Mouse (Mus musculus) heart, embryonic 13.5 days (tissue): ENCODE results near the gene Tnrc6b. TPM values are rescaled to one million over a fixed set of nuclear protein-coding genes. Genes with fewer than 3 reads are reported as not detected.

Source experiments
- ATAC-seq: fragments of 200-750 bp; cut with Nextera tagmentation; 2 replicates; pipeline ENCODE4 v1.8.0; 2017; ENCODE audit warnings: moderate TSS enrichment; ENCODE audit not compliant: insufficient number of reproducible peaks, low FRiP score, low TSS enrichment; ENCODE audit errors: extremely low read depth
- H3K27ac ChIP-seq: fragments of 300-500 bp; sonication (generic); replicated peaks from 2 replicates; pipeline ENCODE4 v1.5.1; 2015; ENCODE audit warnings: moderate library complexity, mild to moderate bottlenecking, inconsistent platforms
- H3K27me3 ChIP-seq: fragments of 300-500 bp; sonication (generic); replicated peaks from 2 replicates; pipeline ENCODE4 v1.6.1; 2015; ENCODE audit warnings: mild to moderate bottlenecking, inconsistent platforms
- H3K36me3 ChIP-seq: fragments of 300-500 bp; sonication (generic); 2 replicates; pipeline ENCODE4 v1.6.1; 2015; ENCODE audit warnings: mild to moderate bottlenecking, inconsistent platforms
- H3K4me1 ChIP-seq: fragments of 300-500 bp; sonication (generic); 2 replicates; pipeline ENCODE4 v1.6.1; 2015; ENCODE audit warnings: inconsistent platforms
- H3K4me2 ChIP-seq: fragments of 300-500 bp; sonication (generic); 2 replicates; pipeline ENCODE4 v1.6.1; 2015; ENCODE audit warnings: inconsistent platforms, mild to moderate bottlenecking, moderate library complexity
- H3K4me3 ChIP-seq: fragments of 300-500 bp; sonication (generic); 2 replicates; pipeline ENCODE4 v1.5.1; 2015; ENCODE audit warnings: moderate library complexity, mild to moderate bottlenecking, inconsistent platforms
- H3K9ac ChIP-seq: fragments of 300-500 bp; sonication (generic); 2 replicates; pipeline ENCODE4 v1.6.1; 2015; ENCODE audit warnings: inconsistent platforms, mild to moderate bottlenecking, moderate library complexity
- H3K9me3 ChIP-seq: fragments of 300-500 bp; sonication (generic); 2 replicates; pipeline ENCODE4 v1.6.1; 2016; ENCODE audit warnings: inconsistent platforms
- WGBS: fragments of 180-500 bp; shearing (Covaris S2); methylation state at CpG from one replicate; pipeline ENCODE4 v1.1.7; 2015; ENCODE audit warnings: mixed read lengths; 5-methylcytosine and 5-hydroxymethylcytosine counted together
- polyA plus RNA-seq: library from polyadenylated mRNA; unstranded; fragments of >200 nt; fragmentation: Nextera tagmentation; extraction: Ambion mirVana; gene quantifications from 2 replicates; pipeline ENCODE4 v1.2.1, GENCODE M21; 2015

Gene Tnrc6b
- polyA plus RNA-seq, 1 experiment from 2014 or later: 23.8 TPM

DNA sequence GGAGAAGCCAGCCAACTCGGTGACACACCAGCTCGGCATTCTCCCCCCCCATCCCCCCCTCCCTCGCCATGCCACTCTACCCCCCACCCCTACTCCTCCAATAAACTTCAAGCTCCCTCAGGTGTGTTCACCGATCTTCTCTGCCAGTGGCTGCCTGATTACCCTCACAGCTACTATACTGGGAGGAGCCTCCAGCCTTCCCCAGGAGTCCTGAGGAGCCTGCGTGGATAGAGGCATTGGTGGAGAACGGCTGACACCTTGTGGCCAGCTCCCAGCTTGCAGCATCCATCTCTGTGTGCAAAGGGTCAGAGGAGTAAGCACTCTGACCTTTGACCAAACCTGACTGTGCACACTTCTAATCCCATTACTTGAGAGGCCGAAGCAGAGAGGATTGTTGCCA lies 6.8 kb upstream of the Tnrc6b start:
- no peak for ATAC-seq
- H3K9me3 ChIP-seq: no peaks in the 10 kb centered on the region
- H3K27ac ChIP-seq: no peak overlapping the region
- H3K4me2 ChIP-seq: peak overlapping the region; percentile 41
- no peak overlapping the region for H3K9ac ChIP-seq
- peaks cover 28% of the 10 kb centered on the region for H3K4me1 ChIP-seq
- no peaks in the 10 kb centered on the region for H3K36me3 ChIP-seq
- 8% methylated on average over 7 of the region's 7 CpGs for WGBS
- no peak overlapping the region for H3K4me3 ChIP-seq
- H3K27me3 ChIP-seq: peaks cover 6% of the 10 kb centered on the region

GRCm38 (mm10) chr15:80705828-80706549 lies 5.1 kb upstream of the Tnrc6b start:
- peak overlapping the region; percentile 86 for H3K27ac ChIP-seq
- no peak for ATAC-seq
- no peaks in the 10 kb centered on the region for H3K36me3 ChIP-seq
- no peaks in the 10 kb centered on the region for H3K9me3 ChIP-seq
- H3K27me3 ChIP-seq: no peaks in the 10 kb centered on the region; the same call in 1 of the 2 replicates
- H3K4me1 ChIP-seq: peaks cover 36% of the 10 kb centered on the region
- H3K9ac ChIP-seq: peak overlapping the region; percentile 57
- H3K4me3 ChIP-seq: peak overlapping the region; percentile 37
- WGBS: 25% methylated on average over 18 of the region's 18 CpGs
- H3K4me2 ChIP-seq: peak overlapping the region; percentile 71

- Histone ChIP-seq H3K36me3 (no peaks in the 10 kb centered on the region), H3K4me2 (peak overlapping the region; percentile 71), H3K4me3 (peak overlapping the region; percentile 37), H3K27me3 (no peaks in the 10 kb centered on the region; the same call in 1 of the 2 replicates), H3K27ac (peak overlapping the region; percentile 86), H3K9me3 (no peaks in the 10 kb centered on the region), H3K4me1 (peaks cover 36% of the 10 kb centered on the region), H3K9ac (peak overlapping the region; percentile 57)
- WGBS: 28% methylated on average over 11 of the region's 11 CpGs
- no peak for ATAC-seq
These were observed 4.5 kb upstream of the Tnrc6b start for GRCm38 (mm10) chr15:80706596-80706995.

- ATAC-seq: no peak
- Histone ChIP-seq H3K4me2 (peak overlapping the region; percentile 71), H3K27ac (peak overlapping the region; percentile 86), H3K9ac (peak overlapping the region; percentile 57), H3K27me3 (no peaks in the 10 kb centered on the region), H3K4me1 (peaks cover 37% of the 10 kb centered on the region), H3K4me3 (peak overlapping the region; percentile 37; the same call in 1 of the 2 replicates), H3K9me3 (no peaks in the 10 kb centered on the region), H3K36me3 (no peaks in the 10 kb centered on the region)
- 31% methylated on average over 8 of the region's 8 CpGs for WGBS
These were observed 4.0 kb upstream of the Tnrc6b start for GRCm38 (mm10) chr15:80707088-80707487.

DNA sequence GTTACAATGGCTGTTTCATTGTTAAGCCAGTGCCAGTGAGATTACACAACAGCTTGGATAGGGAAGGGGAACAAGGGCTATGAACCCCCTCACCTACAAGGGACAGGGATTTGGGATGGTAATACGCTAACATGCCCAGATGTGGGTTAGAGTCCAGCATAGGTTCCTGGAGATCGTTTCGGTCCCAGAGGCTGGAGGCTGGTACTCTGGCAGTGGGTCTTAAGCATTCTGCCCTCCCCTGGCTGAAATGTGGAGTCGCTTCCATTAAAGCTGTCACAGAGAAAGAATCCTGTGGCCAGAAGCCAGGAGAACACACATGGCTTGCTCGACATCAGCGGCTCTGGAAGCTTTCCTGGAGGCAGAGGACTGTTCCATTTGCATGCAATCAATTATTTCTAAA lies 1.5 kb upstream of the Tnrc6b start:
- Histone ChIP-seq H3K9me3 (no peaks in the 10 kb centered on the region), H3K27ac (peak overlapping the region; percentile 88), H3K4me1 (peaks cover 44% of the 10 kb centered on the region), H3K36me3 (no peaks in the 10 kb centered on the region), H3K9ac (peak overlapping the region; percentile 3; the same call in 1 of the 2 replicates), H3K4me2 (peak overlapping the region; percentile 63), H3K4me3 (no peak overlapping the region), H3K27me3 (no peaks in the 10 kb centered on the region)
- no peak for ATAC-seq
- 31% methylated on average over 6 of the region's 6 CpGs for WGBS

- peak overlapping the region; percentile 88 for H3K27ac ChIP-seq
- H3K9me3 ChIP-seq: no peaks in the 10 kb centered on the region
These were observed 881 bp upstream of the Tnrc6b start for GRCm38 (mm10) chr15:80710257-80710607.

GRCm38 (mm10) chr15:80711401-80712151 lies 463 bp downstream of the Tnrc6b start:
- no peaks in the 10 kb centered on the region for H3K27me3 ChIP-seq
- H3K27ac ChIP-seq: peak overlapping the region; percentile 91
- ATAC-seq: peak; percentile 53
- H3K4me1 ChIP-seq: peaks cover 33% of the 10 kb centered on the region
- peak overlapping the region; percentile 82 for H3K4me2 ChIP-seq
- WGBS: 1% methylated on average over 105 of the region's 106 CpGs
- no peaks in the 10 kb centered on the region for H3K36me3 ChIP-seq
- no peaks in the 10 kb centered on the region for H3K9me3 ChIP-seq
- H3K9ac ChIP-seq: peak overlapping the region; percentile 94
- H3K4me3 ChIP-seq: peak overlapping the region; percentile 92

More at GRCm38 (mm10) chr15:80710257-80710607, 881 bp upstream of the Tnrc6b start:
- no peak overlapping the region for H3K9ac ChIP-seq
- no peaks in the 10 kb centered on the region for H3K36me3 ChIP-seq
- H3K4me3 ChIP-seq: peak overlapping the region; percentile 92
- peaks cover 44% of the 10 kb centered on the region for H3K4me1 ChIP-seq
- no peak for ATAC-seq
- 11% methylated on average over 5 of the region's 5 CpGs for WGBS
- H3K27me3 ChIP-seq: no peaks in the 10 kb centered on the region
- H3K4me2 ChIP-seq: peak overlapping the region; percentile 63

DNA sequence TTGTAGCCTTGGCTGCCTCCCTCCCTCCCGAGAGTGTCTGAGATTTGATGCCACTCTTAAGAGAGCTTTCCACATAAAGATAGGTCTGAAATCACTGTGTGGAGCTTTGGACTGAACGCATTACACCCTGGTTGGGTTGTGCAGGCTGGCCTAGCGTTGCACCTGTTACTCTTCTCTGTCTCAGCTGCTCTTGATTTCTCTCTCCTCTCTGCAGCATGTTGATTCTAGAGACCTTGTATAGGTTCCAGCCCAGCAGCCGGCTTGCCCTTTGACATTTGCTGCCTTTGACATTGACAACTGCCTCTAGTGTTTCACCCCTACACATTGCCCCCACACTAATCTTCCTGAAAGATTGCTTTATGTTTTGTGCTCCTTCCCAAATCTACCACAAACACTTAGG lies 3.2 kb downstream of the Tnrc6b start:
- H3K4me1 ChIP-seq: peaks cover 16% of the 10 kb centered on the region
- ATAC-seq: no peak
- H3K27me3 ChIP-seq: no peaks in the 10 kb centered on the region
- no peaks in the 10 kb centered on the region for H3K9me3 ChIP-seq
- WGBS: 71% methylated on average over 4 of the region's 4 CpGs
- H3K9ac ChIP-seq: no peak overlapping the region
- no peaks in the 10 kb centered on the region for H3K36me3 ChIP-seq
- H3K27ac ChIP-seq: no peak overlapping the region
- no peak overlapping the region for H3K4me2 ChIP-seq
- no peak overlapping the region for H3K4me3 ChIP-seq

- H3K36me3 ChIP-seq: no peaks in the 10 kb centered on the region
- no peak overlapping the region for H3K4me3 ChIP-seq
- no peak overlapping the region for H3K4me2 ChIP-seq
- H3K27me3 ChIP-seq: no peaks in the 10 kb centered on the region
- no peak overlapping the region for H3K9ac ChIP-seq
- WGBS: 81% methylated on average over 8 of the region's 8 CpGs
- peaks cover 24% of the 10 kb centered on the region for H3K4me1 ChIP-seq
- no peak for ATAC-seq
- H3K27ac ChIP-seq: no peak overlapping the region
- H3K9me3 ChIP-seq: no peaks in the 10 kb centered on the region
These were observed 5.6 kb downstream of the Tnrc6b start for GRCm38 (mm10) chr15:80716631-80717135.

DNA sequence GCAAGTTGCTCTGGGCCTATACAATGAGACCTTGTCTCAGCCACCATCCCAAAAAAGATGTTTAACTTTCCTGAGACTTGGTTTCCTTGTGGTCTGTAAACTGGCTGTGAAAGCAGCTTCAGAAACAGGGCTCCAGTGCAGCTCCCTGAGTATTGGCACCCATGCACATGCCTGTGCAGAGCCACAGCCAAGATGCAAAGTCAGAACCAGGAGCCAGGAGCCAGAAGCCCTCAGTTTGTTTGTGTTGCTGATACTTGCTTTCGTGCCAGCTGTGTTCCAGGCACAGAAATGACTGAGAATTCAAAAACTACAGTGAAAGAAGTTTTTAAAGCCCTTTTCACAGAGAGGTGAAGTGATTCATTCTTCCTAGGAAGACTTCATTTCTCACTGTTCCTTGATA lies 6.3 kb downstream of the Tnrc6b start:
- ATAC-seq: no peak
- WGBS: 51% methylated on average over 1 of the region's 1 CpGs

DNA sequence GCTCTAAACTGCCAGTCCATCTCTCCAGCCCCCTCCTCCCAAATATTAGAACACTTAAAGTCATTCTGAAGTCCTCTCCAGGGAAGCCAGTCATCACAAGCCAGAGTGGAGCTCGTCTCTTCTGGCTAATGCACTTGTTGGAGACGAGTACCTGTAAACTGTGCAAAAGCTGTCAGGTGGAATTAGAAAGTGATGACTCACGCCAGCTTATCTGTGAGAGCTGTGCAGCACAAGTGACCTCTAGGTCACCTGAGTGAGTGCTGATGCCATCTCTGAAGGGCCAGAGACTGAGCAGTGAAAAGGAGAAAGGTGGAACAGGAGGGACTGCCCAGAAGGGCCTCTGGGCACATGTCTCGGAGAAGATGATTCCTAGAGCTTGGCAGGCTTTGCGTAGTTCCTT lies 9.1 kb downstream of the Tnrc6b start:
- H3K9me3 ChIP-seq: no peaks in the 10 kb centered on the region
- H3K27ac ChIP-seq: 0 out of 2 replicates have a peak overlapping the region, but pooled peaks have one; percentile 25
- no peak overlapping the region for H3K9ac ChIP-seq
- no peaks in the 10 kb centered on the region for H3K27me3 ChIP-seq
- H3K4me1 ChIP-seq: peaks cover 16% of the 10 kb centered on the region
- H3K36me3 ChIP-seq: no peaks in the 10 kb centered on the region
- WGBS: 35% methylated on average over 5 of the region's 5 CpGs
- ATAC-seq: no peak; the same call in 1 of the 2 replicates
- H3K4me3 ChIP-seq: no peak overlapping the region
- H3K4me2 ChIP-seq: no peak overlapping the region

More for the DNA sequence above, 6.3 kb downstream of the Tnrc6b start:
- Histone ChIP-seq H3K4me3 (no peak overlapping the region), H3K27me3 (no peaks in the 10 kb centered on the region), H3K4me1 (peaks cover 19% of the 10 kb centered on the region), H3K27ac (no peak overlapping the region), H3K9me3 (no peaks in the 10 kb centered on the region), H3K9ac (no peak overlapping the region), H3K36me3 (no peaks in the 10 kb centered on the region), H3K4me2 (no peak overlapping the region)
